Mouse (Mus musculus) lung, postnatal 0 days (tissue): ENCODE measurements at regions not wholly inside any gene's neighbourhood (a gene's known extent, or its start where the extent isn't known, plus 50 kb on each side); places are given as distances from the start of the nearest gene placed in this dataset.

Source experiments
- CTCF ChIP-seq: IDR thresholded peaks from 2 replicates; pipeline ENCODE4 v1.5.1; 2016; ENCODE audit warnings: antibody characterized with exemption, mild to moderate bottlenecking
- EP300 ChIP-seq: IDR thresholded peaks from 2 replicates; pipeline ENCODE4 v1.6.1; 2016; ENCODE audit warnings: antibody characterized with exemption, mild to moderate bottlenecking, control low read depth

GRCm38 (mm10) chr12:52440868-52441365, 62.9 kb upstream of the Arhgap5 start:
- TF ChIP-seq EP300 (no peak), CTCF (no peak)
